Mouse (Mus musculus): ENCODE measurements around the gene Cilp. TPM values are rescaled to one million over a fixed set of nuclear protein-coding genes. Genes with fewer than 3 reads are reported as not detected.

The Cilp gene
- polyA plus RNA-seq, 1 experiment, result not detected

DNA sequence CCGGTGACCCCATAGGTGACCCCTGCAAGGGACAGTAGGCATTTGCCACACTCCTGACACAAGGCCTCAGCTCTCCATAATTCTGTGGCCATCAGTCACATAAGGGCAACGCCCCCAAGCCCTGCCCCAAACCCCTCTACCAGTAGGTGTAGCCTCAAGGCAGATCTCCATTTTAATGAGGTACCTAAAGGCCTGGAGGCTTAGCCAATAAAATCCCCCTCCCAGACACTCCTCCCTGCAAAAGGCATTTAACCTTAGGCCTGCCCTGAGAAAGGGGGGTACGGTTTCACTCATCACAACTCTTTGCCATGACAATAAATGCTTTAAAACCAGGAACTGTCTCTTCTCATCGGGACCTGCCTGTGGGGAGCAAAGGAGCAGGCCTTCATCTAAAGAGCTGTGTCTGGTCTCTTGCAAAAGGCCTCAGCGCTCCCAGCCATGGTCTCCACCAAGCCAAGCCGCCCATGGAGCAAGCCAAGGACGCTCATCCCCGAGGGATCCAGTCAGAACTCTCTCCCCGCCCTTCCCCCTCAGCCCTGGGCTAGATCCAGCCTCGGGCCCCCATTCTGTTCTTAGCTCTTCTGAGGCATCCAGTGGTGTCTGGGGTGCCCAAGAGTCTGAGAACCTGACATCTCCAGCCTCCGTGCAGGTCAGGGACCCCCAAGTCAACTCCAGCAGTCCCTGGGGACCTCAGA, 8.9 kb upstream of the Cilp start:
- no peaks in the 10 kb centered on the region for H3K4me1 ChIP-seq (ENCODE audit: control insufficient read depth, insufficient read depth, low read length)
- 80% methylated on average over 11 of the region's 11 CpGs for WGBS
- TF ChIP-seq POLR2A (IDR thresholded peaks at IDR 0.05; ENCODE audit: borderline replicate concordance, control insufficient read depth, low read depth, low read length) (no peak), CTCF (IDR thresholded peaks at IDR 0.05; ENCODE audit: control insufficient read depth, insufficient read depth, low read length) (no peak)
- no peak overlapping the region for H3K27ac ChIP-seq (ENCODE audit: control insufficient read depth, insufficient read depth, low read depth, low read length, poor library complexity)
- H3K4me3 ChIP-seq (replicated peaks; ENCODE audit: control insufficient read depth, low read depth, low read length), result no peak overlapping the region

DNA sequence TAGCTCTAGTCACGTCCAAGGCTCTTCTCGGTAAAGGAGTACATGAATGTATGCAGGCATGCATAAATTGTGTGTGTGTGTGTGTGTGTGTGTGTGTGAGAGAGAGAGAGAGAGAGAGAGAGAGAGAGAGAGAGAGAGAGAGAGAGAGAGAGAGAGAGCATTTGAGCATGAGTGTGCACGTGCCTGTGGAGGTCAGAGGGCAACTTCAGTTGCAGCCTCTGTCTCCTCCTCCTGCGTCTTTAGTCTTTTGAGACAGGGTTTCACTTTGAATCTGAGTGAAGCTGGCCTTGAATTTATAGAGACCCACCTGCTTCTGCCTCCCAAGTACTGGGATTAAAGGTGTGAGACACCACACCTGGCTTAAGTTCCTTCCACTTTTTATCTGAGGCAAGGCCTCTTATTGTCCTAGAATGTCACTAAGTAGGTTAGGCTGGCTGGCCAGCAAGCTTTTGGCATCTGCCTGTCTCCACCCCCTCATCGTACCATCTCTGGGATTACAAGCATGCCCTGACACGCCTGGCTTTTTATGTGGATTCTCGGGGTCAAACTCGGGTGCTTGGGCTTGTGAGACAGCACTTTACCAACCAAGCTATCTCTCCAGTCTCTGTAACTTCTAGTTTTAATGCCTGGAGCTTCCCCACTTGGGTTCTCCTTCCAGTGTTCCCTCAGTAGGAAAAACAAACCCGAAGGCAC, 7.6 kb upstream of the Cilp start:
- TF ChIP-seq POLR2A (IDR thresholded peaks at IDR 0.05; ENCODE audit: borderline replicate concordance, control insufficient read depth, low read depth, low read length), result no peak
- TF ChIP-seq CTCF (IDR thresholded peaks at IDR 0.05; ENCODE audit: control insufficient read depth, insufficient read depth, low read length), result no peak
- H3K4me3 ChIP-seq (replicated peaks; ENCODE audit: control insufficient read depth, low read depth, low read length), result no peak overlapping the region
- no peak overlapping the region for H3K27ac ChIP-seq (ENCODE audit: control insufficient read depth, insufficient read depth, low read depth, low read length, poor library complexity)
- no peaks in the 10 kb centered on the region for H3K4me1 ChIP-seq (ENCODE audit: control insufficient read depth, insufficient read depth, low read length)
- WGBS, result 71% methylated on average over 9 of the region's 9 CpGs

DNA sequence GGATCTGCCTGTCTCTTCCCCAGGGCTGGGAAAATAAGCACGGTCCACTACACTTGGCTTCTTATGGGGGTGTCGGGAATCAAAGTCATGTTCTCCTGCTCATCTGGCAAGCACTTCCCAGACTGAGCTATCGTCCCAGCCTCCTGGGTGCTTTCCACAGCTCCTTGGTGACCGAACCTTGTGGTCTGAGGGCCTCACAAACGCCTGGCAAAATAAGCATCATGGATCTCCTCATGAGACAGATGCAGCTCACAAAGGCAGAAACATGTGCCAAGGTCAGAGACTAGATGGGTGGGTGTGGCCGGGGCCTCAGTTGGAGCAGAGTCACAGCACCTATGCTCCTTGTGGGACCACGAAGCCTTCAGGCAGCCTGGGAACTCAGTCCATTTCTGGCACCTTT, 5.6 kb upstream of the Cilp start:
- Histone ChIP-seq H3K27ac (ENCODE audit: control insufficient read depth, insufficient read depth, low read depth, low read length, poor library complexity) (no peak overlapping the region), H3K4me1 (ENCODE audit: control insufficient read depth, insufficient read depth, low read length) (no peaks in the 10 kb centered on the region), H3K4me3 (replicated peaks; ENCODE audit: control insufficient read depth, low read depth, low read length) (no peak overlapping the region)
- TF ChIP-seq CTCF (IDR thresholded peaks at IDR 0.05; ENCODE audit: control insufficient read depth, insufficient read depth, low read length) (no peak), POLR2A (IDR thresholded peaks at IDR 0.05; ENCODE audit: borderline replicate concordance, control insufficient read depth, low read depth, low read length) (no peak)
- 79% methylated on average over 7 of the region's 7 CpGs for WGBS

DNA sequence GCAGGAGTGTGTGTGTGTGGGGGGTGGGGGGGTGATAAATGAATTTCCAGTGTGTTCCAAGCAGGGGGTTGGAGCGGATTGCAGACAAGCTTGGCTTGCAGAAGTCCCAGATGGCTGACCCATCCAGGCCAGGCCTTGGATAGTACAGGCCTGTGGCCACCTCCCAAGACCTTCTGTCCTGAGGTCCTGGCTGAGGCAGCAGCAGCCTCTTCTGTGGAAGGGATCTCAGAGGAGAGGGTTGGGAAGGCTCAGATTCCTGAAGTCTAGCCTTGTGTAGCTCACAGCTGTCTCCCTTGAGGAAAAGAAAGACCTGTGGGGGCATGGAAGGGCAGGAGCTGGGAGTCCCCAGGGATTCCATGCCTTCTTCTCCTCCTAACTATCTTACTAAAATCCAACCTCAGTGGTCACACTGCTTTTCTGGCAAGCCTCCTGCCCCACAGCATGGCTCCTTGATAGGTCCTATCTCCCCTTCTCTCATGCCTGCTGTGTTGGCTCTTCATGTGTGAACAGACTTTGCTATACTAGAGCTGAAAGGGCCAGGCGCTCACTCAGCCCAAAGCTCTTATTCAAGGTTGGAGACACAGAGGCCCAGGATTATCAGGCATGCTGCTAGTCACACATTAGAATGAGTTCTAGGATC, 3.3 kb upstream of the Cilp start:
- 80% methylated on average over 2 of the region's 2 CpGs for WGBS
- Histone ChIP-seq H3K4me3 (replicated peaks; ENCODE audit: control insufficient read depth, low read depth, low read length) (no peak overlapping the region), H3K4me1 (ENCODE audit: control insufficient read depth, insufficient read depth, low read length) (no peaks in the 10 kb centered on the region), H3K27ac (ENCODE audit: control insufficient read depth, insufficient read depth, low read depth, low read length, poor library complexity) (no peak overlapping the region)
- TF ChIP-seq CTCF (IDR thresholded peaks at IDR 0.05; ENCODE audit: control insufficient read depth, insufficient read depth, low read length) (no peak), POLR2A (IDR thresholded peaks at IDR 0.05; ENCODE audit: borderline replicate concordance, control insufficient read depth, low read depth, low read length) (no peak)

DNA sequence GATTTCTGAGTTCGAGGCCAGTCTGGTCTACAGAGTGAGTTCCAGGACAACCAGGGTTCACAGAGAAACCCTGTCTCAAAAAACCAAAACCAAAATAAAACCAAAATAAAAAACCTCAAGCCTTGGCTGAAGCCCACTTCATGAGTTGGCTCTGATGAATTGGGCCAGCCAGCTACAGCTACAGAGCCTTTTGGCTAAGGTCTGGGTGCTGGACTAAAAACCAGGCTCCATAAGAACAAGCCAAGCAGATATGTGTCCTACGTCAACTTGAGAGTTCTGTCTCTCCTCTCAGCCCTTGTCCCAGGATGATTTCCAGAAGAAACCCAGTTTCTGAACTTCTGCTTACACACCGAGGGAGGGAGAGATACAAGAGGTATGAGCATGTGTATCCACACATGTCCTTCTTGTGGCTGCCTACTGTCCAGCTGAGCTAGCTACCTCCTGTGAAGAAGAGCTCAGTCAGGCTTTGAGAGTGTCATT, 2.3 kb upstream of the Cilp start:
- TF ChIP-seq POLR2A (IDR thresholded peaks at IDR 0.05; ENCODE audit: borderline replicate concordance, control insufficient read depth, low read depth, low read length) (no peak), CTCF (IDR thresholded peaks at IDR 0.05; ENCODE audit: control insufficient read depth, insufficient read depth, low read length) (no peak)
- Histone ChIP-seq H3K27ac (ENCODE audit: control insufficient read depth, insufficient read depth, low read depth, low read length, poor library complexity) (no peak overlapping the region), H3K4me3 (replicated peaks; ENCODE audit: control insufficient read depth, low read depth, low read length) (no peak overlapping the region), H3K4me1 (ENCODE audit: control insufficient read depth, insufficient read depth, low read length) (no peaks in the 10 kb centered on the region)
- WGBS, result 80% methylated on average over 3 of the region's 3 CpGs

DNA sequence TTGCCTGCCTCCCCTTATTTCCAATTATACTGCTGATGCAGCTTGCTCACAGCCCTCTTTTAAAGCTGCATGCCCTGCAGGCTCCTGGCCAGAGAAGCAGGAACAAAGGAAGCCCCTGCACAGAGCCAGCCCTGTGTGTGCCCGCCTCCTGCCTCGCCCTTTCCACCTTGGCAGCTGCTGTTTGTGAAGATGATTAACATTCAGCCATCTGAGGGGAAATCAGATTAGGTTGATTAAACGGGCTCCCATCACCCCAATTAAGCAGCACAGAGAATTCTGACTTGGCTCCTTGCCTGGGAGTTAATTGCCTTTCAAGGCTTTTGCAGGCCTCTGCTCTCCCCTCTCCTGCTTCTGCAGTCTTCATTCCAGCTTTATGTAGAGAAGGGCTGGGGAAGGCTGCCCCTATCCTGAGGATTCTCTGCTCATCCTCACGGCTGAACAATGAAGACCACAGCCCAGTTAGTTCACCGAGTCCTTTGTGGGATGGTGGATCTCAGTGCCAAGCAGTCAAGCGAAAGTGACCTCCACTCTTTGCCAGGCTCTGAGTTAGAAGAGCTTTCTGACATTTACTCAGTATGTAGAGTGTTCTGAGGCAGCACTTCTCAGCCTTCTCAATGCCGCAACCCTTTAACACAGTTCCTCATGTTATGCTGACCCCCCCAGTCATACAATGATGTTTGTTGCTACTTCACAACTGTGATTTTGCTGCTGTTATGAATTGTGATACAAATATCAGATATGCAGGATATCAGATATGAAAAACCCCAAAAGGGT, 2.9 kb downstream of the Cilp start:
- 54% methylated on average over 7 of the region's 7 CpGs for WGBS
- Histone ChIP-seq H3K4me3 (replicated peaks; ENCODE audit: control insufficient read depth, low read depth, low read length) (no peak overlapping the region), H3K27ac (ENCODE audit: control insufficient read depth, insufficient read depth, low read depth, low read length, poor library complexity) (no peak overlapping the region), H3K4me1 (ENCODE audit: control insufficient read depth, insufficient read depth, low read length) (no peaks in the 10 kb centered on the region)
- no peak for TF ChIP-seq CTCF (IDR thresholded peaks at IDR 0.05; ENCODE audit: control insufficient read depth, insufficient read depth, low read length)
- no peak for TF ChIP-seq POLR2A (IDR thresholded peaks at IDR 0.05; ENCODE audit: borderline replicate concordance, control insufficient read depth, low read depth, low read length)

DNA sequence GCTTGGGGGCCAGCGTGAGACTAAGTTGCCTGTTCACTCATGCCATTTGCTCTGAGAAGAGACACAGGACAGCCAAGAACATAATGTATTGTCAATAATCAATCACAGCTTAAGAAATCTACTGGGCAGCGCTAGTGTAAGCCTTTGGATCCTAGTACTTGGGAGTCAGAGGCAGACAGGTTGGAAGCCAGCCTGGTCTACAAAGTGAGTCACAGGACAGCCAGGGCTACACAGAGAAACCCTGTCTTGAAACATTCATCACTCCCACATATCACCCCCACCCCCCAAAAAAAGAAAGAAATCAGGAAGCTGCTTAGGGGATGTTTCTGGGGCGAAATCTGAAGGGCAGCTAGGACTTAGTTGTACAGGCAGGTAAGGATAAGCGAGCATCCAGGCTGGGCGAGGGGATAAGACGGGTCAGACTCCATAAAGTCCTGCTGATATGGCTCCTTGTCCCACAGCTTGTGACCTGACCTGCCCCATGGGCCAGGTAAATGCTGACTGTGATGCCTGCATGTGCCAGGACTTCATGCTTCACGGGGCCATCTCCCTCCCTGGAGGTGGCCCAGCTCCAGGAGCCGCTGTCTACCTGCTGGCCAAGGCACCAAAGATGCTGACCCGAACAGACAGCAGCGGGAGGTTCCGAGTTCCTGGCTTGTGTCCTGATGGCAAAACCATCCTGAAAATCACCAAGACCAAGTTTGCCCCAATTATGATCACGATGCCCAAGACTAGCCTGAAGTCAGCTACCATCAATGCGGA, 8.2 kb downstream of the Cilp start:
- WGBS, result 81% methylated on average over 13 of the region's 13 CpGs
- H3K4me1 ChIP-seq (ENCODE audit: control insufficient read depth, insufficient read depth, low read length), result no peaks in the 10 kb centered on the region
- no peak overlapping the region for H3K4me3 ChIP-seq (replicated peaks; ENCODE audit: control insufficient read depth, low read depth, low read length)
- TF ChIP-seq CTCF (IDR thresholded peaks at IDR 0.05; ENCODE audit: control insufficient read depth, insufficient read depth, low read length) (no peak), POLR2A (IDR thresholded peaks at IDR 0.05; ENCODE audit: borderline replicate concordance, control insufficient read depth, low read depth, low read length) (no peak)
- H3K27ac ChIP-seq (ENCODE audit: control insufficient read depth, insufficient read depth, low read depth, low read length, poor library complexity), result no peak overlapping the region
